Mouse (Mus musculus) kidney, postnatal 10 days (tissue): Measurements from ENCODE around the gene Stpg3.

ENCODE experiments used
- DNase-seq: peaks from one replicate; pipeline ENCODE4 v3.0.0; 2021; ENCODE audit warnings: mixed read lengths

Gene Stpg3

GRCm38 (mm10) chr2:25234551-25235220 is 20.2 kb upstream of the Stpg3 start:
- peak; percentile 50 for DNase-seq

GRCm38 (mm10) chr2:25234050-25234449 is 19.6 kb upstream of the Stpg3 start, which contains the start of gene Slc34a3:
Slc34a3 (minus strand) TSS chr2:25234364.
- DNase-seq = peak; percentile 61

GRCm38 (mm10) chr2:25233421-25233820 is 19.0 kb upstream of the Stpg3 start:
- no peak for DNase-seq

- no peak for DNase-seq
These were observed 16.6 kb upstream of the Stpg3 start for GRCm38 (mm10) chr2:25231038-25231437.

GRCm38 (mm10) chr2:25230581-25230980 is 16.1 kb upstream of the Stpg3 start:
- DNase-seq = no peak

- no peak for DNase-seq
These were observed 15.1 kb upstream of the Stpg3 start for GRCm38 (mm10) chr2:25229582-25229981.

- no peak for DNase-seq
These were observed 14.6 kb upstream of the Stpg3 start for GRCm38 (mm10) chr2:25228995-25229530.

GRCm38 (mm10) chr2:25228431-25228889 is 14.0 kb upstream of the Stpg3 start:
- DNase-seq = peak; percentile 92

GRCm38 (mm10) chr2:25227406-25227805 is 13.0 kb upstream of the Stpg3 start:
- no peak for DNase-seq

GRCm38 (mm10) chr2:25226864-25227263 is 12.4 kb upstream of the Stpg3 start:
- no peak for DNase-seq

GRCm38 (mm10) chr2:25225811-25226379 is 11.5 kb upstream of the Stpg3 start:
- no peak for DNase-seq

GRCm38 (mm10) chr2:25224766-25225752 is 10.6 kb upstream of the Stpg3 start:
- peak; percentile 98 for DNase-seq

- DNase-seq = no peak
These were observed 10.0 kb upstream of the Stpg3 start, which contains the start of gene Tubb4b for GRCm38 (mm10) chr2:25224492-25224765. Tubb4b (minus strand) TSS chr2:25224702.

GRCm38 (mm10) chr2:25223681-25224491 is 9.4 kb upstream of the Stpg3 start:
- DNase-seq = peak; percentile 87

- DNase-seq = no peak
These were observed 6.9 kb upstream of the Stpg3 start for GRCm38 (mm10) chr2:25221331-25221772.

- no peak for DNase-seq
These were observed 4.0 kb upstream of the Stpg3 start, which contains the start of gene Fam166a for GRCm38 (mm10) chr2:25218445-25218844. Fam166a (plus strand) TSS chr2:25218745.

GRCm38 (mm10) chr2:25217666-25218065 is 3.2 kb upstream of the Stpg3 start:
- no peak for DNase-seq

- no peak for DNase-seq
These were observed 1.1 kb downstream of the Stpg3 start for GRCm38 (mm10) chr2:25213266-25213865.

- peak; percentile 94 for DNase-seq
These were observed 3.2 kb downstream of the Stpg3 start, which contains the start of gene Nelfb for GRCm38 (mm10) chr2:25211121-25211670. Nelfb (minus strand) TSS chr2:25211489.

GRCm38 (mm10) chr2:25210686-25211085 is 3.8 kb downstream of the Stpg3 start:
- no peak for DNase-seq

- no peak for DNase-seq
These were observed 6.8 kb downstream of the Stpg3 start for GRCm38 (mm10) chr2:25207593-25207992.
